Mouse (Mus musculus) kidney, embryonic 16.5 days (tissue): ENCODE data around the gene Cd247. TPM values are rescaled to one million over a fixed set of nuclear protein-coding genes. Genes with fewer than 3 reads are reported as not detected.

Source experiments
- ATAC-seq: fragments of 200-750 bp; cut with Nextera tagmentation; 2 replicates; pipeline ENCODE4 v1.8.0; 2017; ENCODE audit warnings: moderate TSS enrichment; ENCODE audit not compliant: low FRiP score, low TSS enrichment
- H3K27ac ChIP-seq: fragments of 300-500 bp; sonication (generic); 2 replicates; pipeline ENCODE4 v1.5.1; 2014; ENCODE audit warnings: low read length
- H3K27me3 ChIP-seq: fragments of 300-500 bp; sonication (generic); 2 replicates; pipeline ENCODE4 v1.6.1; 2014; ENCODE audit warnings: low read length, control low read depth, mixed read lengths; ENCODE audit not compliant: insufficient read depth
- H3K36me3 ChIP-seq: fragments of 300-500 bp; sonication (generic); 2 replicates; pipeline ENCODE4 v1.6.1; 2014; ENCODE audit warnings: low read length, control low read depth, mixed read lengths; ENCODE audit not compliant: insufficient read depth
- H3K4me1 ChIP-seq: fragments of 300-500 bp; sonication (generic); 2 replicates; pipeline ENCODE4 v1.6.1; 2014; ENCODE audit warnings: low read length, control low read depth, mixed read lengths; ENCODE audit not compliant: insufficient read depth
- H3K4me2 ChIP-seq: fragments of 300-500 bp; sonication (generic); replicated peaks from 2 replicates; pipeline ENCODE4 v1.6.1; 2014; ENCODE audit warnings: low read depth, low read length
- H3K4me3 ChIP-seq: fragments of 300-500 bp; sonication (generic); 2 replicates; pipeline ENCODE4 v1.5.1; 2014; ENCODE audit warnings: mild to moderate bottlenecking, low read length
- H3K9ac ChIP-seq: fragments of 300-500 bp; sonication (generic); replicated peaks from 2 replicates; pipeline ENCODE4 v1.6.1; 2014; ENCODE audit warnings: low read length
- H3K9me3 ChIP-seq: fragments of 300-500 bp; sonication (generic); 2 replicates; pipeline ENCODE4 v1.6.1; 2016; ENCODE audit warnings: low read length, control low read depth
- WGBS: fragments of 180-500 bp; shearing (Covaris S2); extraction: QIAGEN DNeasy Blood & Tissue Kit; methylation state at CpG from one replicate; pipeline ENCODE4 v1.1.7; 2014; 5-methylcytosine and 5-hydroxymethylcytosine counted together
- polyA plus RNA-seq: library from polyadenylated mRNA; unstranded; fragments of >200 nt; fragmentation: Nextera tagmentation; extraction: Ambion mirVana; gene quantifications from 2 replicates; pipeline ENCODE4 v1.2.1, GENCODE M21; 2015

Gene Cd247
- polyA plus RNA-seq, 1 experiment from 2014 or later, result 0.91 TPM

DNA sequence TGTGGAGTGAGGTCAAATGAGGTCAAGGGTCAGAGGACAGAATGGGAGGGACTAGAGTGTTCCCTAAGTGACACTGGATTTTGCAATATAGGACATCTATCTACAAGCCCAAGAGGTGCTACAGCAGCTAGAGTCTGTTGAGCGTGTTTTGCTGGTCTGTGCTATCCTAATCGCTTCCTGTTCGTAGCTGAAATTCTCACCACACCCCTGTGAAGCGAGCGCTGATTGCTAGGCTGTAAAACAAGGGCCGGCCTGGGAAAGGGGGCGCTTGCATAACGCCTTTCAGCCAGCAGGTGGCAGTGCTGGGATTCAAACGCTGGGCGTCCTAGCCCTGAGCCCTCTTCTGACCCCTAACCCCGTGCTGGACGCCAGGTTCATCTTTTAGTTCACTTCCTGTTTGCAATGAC lies 17.0 kb upstream of the Cd247 start:
- under 1% methylated on average over 12 of the region's 12 CpGs for WGBS
- Histone ChIP-seq H3K4me2 (peak overlapping the region; percentile 25; the same call in 1 of the 2 replicates), H3K4me1 (no peaks in the 10 kb centered on the region), H3K9ac (no peak overlapping the region), H3K9me3 (no peaks in the 10 kb centered on the region), H3K27ac (no peak overlapping the region), H3K36me3 (peaks cover 3% of the 10 kb centered on the region; the same call in 1 of the 2 replicates), H3K27me3 (no peaks in the 10 kb centered on the region), H3K4me3 (no peak overlapping the region)
- peak; percentile 79 for ATAC-seq

DNA sequence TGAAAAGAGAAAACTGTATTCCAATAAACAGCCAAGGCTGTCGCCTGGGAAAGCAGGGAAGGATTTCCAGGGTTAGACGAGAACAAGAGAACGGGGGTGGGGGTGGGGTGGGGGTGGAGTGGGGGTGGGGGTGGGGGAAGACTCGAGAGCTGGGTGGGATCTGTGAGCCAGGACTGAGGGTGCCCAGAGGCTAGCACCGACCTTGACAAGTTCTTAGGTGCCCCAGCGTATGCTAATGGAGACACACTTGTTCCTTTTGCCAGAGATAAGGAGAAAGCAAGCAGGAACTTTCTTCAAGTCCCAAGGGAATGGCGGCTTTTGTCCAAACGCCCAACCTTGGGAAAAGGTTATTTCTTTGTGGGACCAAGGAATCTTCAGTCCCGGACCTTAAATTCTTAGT lies 16.5 kb upstream of the Cd247 start:
- Histone ChIP-seq H3K4me2 (peak overlapping the region; percentile 25; the same call in 1 of the 2 replicates), H3K27ac (no peak overlapping the region), H3K9ac (no peak overlapping the region), H3K9me3 (no peaks in the 10 kb centered on the region), H3K4me3 (no peak overlapping the region), H3K27me3 (no peaks in the 10 kb centered on the region), H3K36me3 (peaks cover 3% of the 10 kb centered on the region; the same call in 1 of the 2 replicates), H3K4me1 (no peaks in the 10 kb centered on the region)
- WGBS, result 52% methylated on average over 9 of the region's 9 CpGs
- no peak for ATAC-seq

DNA sequence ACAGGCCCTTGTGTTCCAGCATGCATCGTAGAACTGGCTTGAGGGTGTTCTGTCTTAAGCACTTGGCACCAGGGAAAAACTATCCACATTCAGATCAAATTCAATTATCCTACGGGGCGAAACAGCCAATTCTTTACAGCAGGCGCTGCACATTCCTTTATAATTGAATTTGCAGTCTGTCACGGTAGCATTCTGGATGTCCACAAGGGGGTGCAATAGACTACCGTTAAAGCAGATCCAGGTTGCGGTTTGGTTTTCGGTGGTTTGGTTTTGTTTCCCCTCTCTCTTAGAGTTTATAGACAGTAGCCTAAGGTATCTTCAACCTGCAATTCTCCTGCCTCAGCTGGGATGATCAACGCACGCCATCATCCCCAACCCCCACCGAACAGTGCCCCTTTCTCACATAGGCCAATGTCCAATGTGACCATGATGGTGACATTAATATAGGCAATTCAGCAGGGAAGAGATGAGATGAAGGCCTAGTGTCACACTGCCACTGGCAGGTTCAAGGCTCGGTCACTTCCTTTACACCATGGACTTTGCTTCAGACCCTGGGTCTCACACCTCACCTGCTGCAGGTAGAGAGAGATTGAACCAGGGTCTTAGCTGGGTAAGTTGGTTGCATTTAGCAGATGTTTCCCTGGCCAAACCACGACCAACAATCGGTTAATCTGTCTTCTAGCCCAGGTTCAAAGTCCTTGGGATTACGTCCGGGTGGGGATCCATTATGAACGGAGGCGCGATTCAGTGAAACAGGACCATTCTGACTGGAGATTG lies 12.8 kb upstream of the Cd247 start:
- no peak for ATAC-seq
- WGBS, result 50% methylated on average over 19 of the region's 19 CpGs
- no peak overlapping the region for H3K4me2 ChIP-seq

DNA sequence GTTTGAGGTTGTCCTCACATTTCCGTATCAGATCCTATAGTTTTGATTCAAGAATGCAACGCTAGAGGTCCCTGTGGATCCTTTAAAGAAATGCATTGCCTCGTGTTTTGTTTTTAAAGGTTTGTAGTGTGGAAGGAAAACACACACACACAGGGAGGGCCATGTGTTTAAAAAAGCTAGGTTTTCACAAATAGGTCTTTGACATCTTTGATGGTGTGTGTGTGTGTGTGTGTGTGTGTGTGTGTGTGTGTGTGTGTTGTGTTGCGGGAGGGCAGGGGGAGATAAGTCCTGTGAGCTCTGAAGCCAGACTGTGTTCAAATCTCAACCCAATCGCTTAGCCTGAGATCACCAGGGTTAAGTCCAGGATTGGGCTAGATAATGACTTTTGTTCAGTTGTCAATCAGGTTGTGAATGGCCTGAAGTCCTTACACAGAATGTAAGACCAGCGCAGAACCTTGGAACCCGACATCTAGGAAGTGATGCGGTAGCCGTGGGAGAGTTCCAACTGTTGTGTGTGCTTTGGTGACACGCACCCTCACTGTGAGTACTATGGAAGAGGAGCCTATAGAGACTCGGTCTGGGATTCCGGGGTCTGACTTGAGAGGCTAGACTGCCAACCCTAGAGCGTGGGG lies 8.4 kb upstream of the Cd247 start:
- 6% methylated on average over 13 of the region's 13 CpGs for WGBS
- Histone ChIP-seq H3K4me1 (peaks cover 7% of the 10 kb centered on the region; the same call in 1 of the 2 replicates), H3K27me3 (peaks cover 2% of the 10 kb centered on the region; the same call in 1 of the 2 replicates), H3K9me3 (no peaks in the 10 kb centered on the region), H3K4me2 (peak overlapping the region; percentile 74), H3K27ac (no peak overlapping the region), H3K9ac (peak overlapping the region; percentile 52), H3K36me3 (no peaks in the 10 kb centered on the region), H3K4me3 (peak overlapping the region; percentile 48)
- peak; percentile 80 for ATAC-seq

More for the DNA sequence above, 12.8 kb upstream of the Cd247 start:
- H3K4me1 ChIP-seq, result peaks cover 4% of the 10 kb centered on the region; the same call in 1 of the 2 replicates
- H3K27me3 ChIP-seq, result peaks cover 2% of the 10 kb centered on the region; the same call in 1 of the 2 replicates
- peaks cover 3% of the 10 kb centered on the region; the same call in 1 of the 2 replicates for H3K36me3 ChIP-seq
- H3K27ac ChIP-seq, result no peak overlapping the region
- no peak overlapping the region for H3K9ac ChIP-seq
- no peak overlapping the region for H3K4me3 ChIP-seq
- no peaks in the 10 kb centered on the region for H3K9me3 ChIP-seq

DNA sequence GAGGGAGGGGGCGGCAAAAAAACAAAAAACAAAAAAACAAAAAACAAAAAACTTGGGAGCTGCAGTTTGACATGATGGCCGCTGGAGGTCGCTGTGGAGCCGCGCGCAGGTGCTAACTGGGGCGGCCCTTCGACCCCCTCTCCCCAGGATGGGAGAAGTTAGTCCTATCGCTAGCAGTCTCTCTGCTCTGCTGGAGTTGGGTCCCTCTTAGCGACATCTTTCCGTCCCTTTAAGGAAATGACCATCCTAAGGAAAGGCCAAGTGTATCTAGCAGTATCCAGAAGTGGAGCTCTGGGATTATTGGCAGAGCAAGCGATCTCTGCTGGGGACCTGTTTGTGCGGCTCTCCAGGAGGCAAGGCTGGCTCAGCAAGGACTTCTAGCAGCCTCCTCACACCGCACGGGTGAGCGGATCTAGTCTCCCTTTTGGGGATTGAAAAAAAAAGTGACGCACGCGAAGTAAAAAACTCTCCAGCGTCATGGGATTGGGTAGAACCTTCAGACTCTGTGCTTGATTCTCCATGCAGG lies 7.8 kb upstream of the Cd247 start:
- Histone ChIP-seq H3K27me3 (peaks cover 2% of the 10 kb centered on the region; the same call in 1 of the 2 replicates), H3K36me3 (no peaks in the 10 kb centered on the region), H3K4me1 (peaks cover 7% of the 10 kb centered on the region; the same call in 1 of the 2 replicates), H3K9me3 (no peaks in the 10 kb centered on the region), H3K27ac (no peak overlapping the region), H3K4me3 (peak overlapping the region; percentile 48), H3K9ac (peak overlapping the region; percentile 52), H3K4me2 (peak overlapping the region; percentile 74)
- WGBS, result 3% methylated on average over 20 of the region's 20 CpGs
- ATAC-seq, result peak; percentile 83

DNA sequence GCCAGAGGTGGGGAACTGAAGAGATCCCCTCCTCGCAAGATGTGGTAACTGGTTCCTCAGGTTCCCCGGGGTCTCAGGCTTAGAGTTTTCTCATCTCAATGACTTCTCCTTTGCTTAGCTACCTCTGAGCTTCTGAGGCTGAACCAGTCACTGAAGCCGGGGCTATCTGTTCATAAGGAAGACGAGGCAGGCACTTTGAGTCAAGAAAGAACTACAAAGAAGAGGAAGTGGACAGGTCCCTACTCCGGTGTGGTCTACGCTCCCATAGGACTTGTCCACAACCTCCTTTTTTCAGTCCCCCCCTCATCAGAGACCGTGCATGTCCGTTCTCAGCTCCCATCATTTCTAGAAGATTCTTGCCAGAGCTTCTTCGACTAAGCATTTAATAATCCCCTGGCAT lies 7.1 kb upstream of the Cd247 start:
- H3K4me3 ChIP-seq, result no peak overlapping the region
- 85% methylated on average over 9 of the region's 9 CpGs for WGBS
- H3K27me3 ChIP-seq, result peaks cover 2% of the 10 kb centered on the region; the same call in 1 of the 2 replicates
- no peak for ATAC-seq
- H3K9me3 ChIP-seq, result no peaks in the 10 kb centered on the region
- H3K27ac ChIP-seq, result no peak overlapping the region
- H3K36me3 ChIP-seq, result no peaks in the 10 kb centered on the region
- no peak overlapping the region for H3K4me2 ChIP-seq
- peaks cover 7% of the 10 kb centered on the region; the same call in 1 of the 2 replicates for H3K4me1 ChIP-seq
- H3K9ac ChIP-seq, result no peak overlapping the region

DNA sequence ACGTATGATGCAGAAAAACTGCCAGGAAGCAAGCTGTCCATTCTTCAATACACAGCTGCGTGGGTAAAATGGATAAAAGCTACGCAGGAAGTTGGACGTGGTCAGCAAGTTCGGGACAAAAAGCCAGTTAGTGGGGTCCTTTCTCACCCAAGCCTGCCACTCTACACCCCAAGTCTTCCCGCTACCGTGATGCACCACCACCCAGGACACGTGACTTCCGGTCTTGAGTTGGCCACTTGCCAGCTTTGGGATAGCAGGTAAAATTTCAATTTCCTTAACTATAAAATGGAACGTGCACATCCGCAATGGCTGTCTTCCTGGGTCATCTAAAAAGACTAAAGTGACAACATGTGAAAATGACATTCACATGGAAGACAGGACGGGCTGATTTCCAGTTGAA lies 6.6 kb upstream of the Cd247 start:
- H3K27ac ChIP-seq, result no peak overlapping the region
- no peaks in the 10 kb centered on the region for H3K9me3 ChIP-seq
- no peak overlapping the region for H3K9ac ChIP-seq
- H3K4me1 ChIP-seq, result peaks cover 7% of the 10 kb centered on the region; the same call in 1 of the 2 replicates
- H3K4me2 ChIP-seq, result no peak overlapping the region
- no peak overlapping the region for H3K4me3 ChIP-seq
- H3K36me3 ChIP-seq, result no peaks in the 10 kb centered on the region
- no peak for ATAC-seq
- H3K27me3 ChIP-seq, result peaks cover 2% of the 10 kb centered on the region; the same call in 1 of the 2 replicates
- 84% methylated on average over 12 of the region's 12 CpGs for WGBS

DNA sequence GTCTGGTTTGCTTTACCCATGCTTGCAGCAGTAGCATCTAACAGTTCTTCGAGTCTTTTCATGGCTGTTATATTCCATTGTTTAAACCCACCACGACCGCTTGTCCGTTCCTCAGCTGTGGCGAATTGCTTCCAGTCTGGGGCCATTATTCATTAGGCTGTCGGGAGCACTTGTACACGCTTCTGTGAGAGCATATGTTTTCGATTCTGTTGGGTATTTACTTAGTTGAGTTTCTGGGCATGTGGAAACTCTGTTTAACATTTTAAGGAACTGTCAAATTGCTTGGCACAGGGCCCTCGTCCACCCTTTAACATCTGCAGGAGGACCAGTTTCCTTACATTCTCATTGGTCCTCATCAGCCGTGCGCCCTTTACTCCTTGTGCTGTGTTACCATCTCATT lies 2.2 kb upstream of the Cd247 start:
- WGBS, result 50% methylated on average over 11 of the region's 11 CpGs
- Histone ChIP-seq H3K9ac (no peak overlapping the region), H3K4me1 (no peaks in the 10 kb centered on the region), H3K4me2 (no peak overlapping the region), H3K36me3 (no peaks in the 10 kb centered on the region), H3K27ac (no peak overlapping the region), H3K4me3 (no peak overlapping the region), H3K9me3 (no peaks in the 10 kb centered on the region), H3K27me3 (no peaks in the 10 kb centered on the region)
- no peak for ATAC-seq

DNA sequence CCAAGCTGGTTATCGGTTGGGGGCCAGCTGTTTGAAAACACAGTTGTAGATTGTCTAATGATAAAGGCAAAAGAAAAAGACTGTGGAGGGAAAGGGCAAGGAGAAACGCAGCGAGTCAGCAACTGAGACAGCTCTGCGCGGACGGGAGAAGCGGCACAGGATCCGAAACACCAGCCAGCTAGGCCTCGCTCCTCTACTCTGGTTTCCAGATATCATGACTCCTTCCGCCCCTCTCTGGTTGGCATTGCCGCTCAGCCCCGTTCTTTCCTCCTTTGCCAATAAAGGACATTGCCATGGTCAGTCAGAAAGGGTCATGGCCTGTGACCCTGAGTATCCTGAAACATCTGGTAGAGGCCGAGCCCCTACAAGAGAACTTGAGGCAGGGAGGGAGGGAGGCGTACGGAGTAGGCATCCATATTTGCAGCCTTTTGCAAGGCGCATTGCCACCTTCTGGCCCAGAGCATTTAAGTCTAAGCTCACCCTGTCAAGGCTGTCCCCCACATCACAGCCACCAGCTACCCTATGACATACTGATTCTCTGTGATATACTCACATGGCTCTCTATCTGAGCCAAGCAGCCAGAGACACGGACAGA lies 682 bp downstream of the Cd247 start:
- Histone ChIP-seq H3K9ac (no peak overlapping the region), H3K27me3 (no peaks in the 10 kb centered on the region), H3K4me3 (no peak overlapping the region), H3K4me2 (no peak overlapping the region), H3K27ac (no peak overlapping the region), H3K4me1 (no peaks in the 10 kb centered on the region), H3K9me3 (no peaks in the 10 kb centered on the region), H3K36me3 (no peaks in the 10 kb centered on the region)
- no peak for ATAC-seq
- whole genome bisulfite sequencing, result 86% methylated on average over 17 of the region's 17 CpGs
